Mouse (Mus musculus) forebrain, embryonic 12.5 days (tissue): ENCODE measurements around the gene Pabpc4l. TPM values are rescaled to one million over a fixed set of nuclear protein-coding genes. Genes with fewer than 3 reads are reported as not detected.
A peak's percentile ranks its signal among the peaks of the same experiment; 100 is the strongest.
"Not testable (repeated sequence)": the region's sequence is repeated elsewhere in the genome, so short reads cannot be mapped to it uniquely, and the experiment has no call there.

Source experiments
- ATAC-seq: fragments of 200-750 bp; cut with Nextera tagmentation; 2 replicates; pipeline ENCODE4 v1.8.0; 2017; ENCODE audit warnings: moderate TSS enrichment; ENCODE audit not compliant: low FRiP score
- H3K27ac ChIP-seq: fragments of 300-500 bp; sonication (generic); 2 replicates; pipeline ENCODE4 v1.5.1; 2016; ENCODE audit warnings: mild to moderate bottlenecking
- H3K27me3 ChIP-seq: fragments of 300-500 bp; sonication (generic); 2 replicates; pipeline ENCODE4 v1.6.1; 2016; ENCODE audit warnings: mild to moderate bottlenecking
- H3K36me3 ChIP-seq: fragments of 300-500 bp; sonication (generic); replicated peaks from 2 replicates; pipeline ENCODE4 v1.6.1; 2016; ENCODE audit warnings: mild to moderate bottlenecking
- H3K4me1 ChIP-seq: fragments of 300-500 bp; sonication (generic); 2 replicates; pipeline ENCODE4 v1.6.1; 2016
- H3K4me2 ChIP-seq: fragments of 300-500 bp; sonication (generic); 2 replicates; pipeline ENCODE4 v1.6.1; 2016; ENCODE audit warnings: mild to moderate bottlenecking, moderate library complexity
- H3K4me3 ChIP-seq: fragments of 300-500 bp; sonication (generic); replicated peaks from 2 replicates; pipeline ENCODE4 v1.5.1; 2016; ENCODE audit warnings: mild to moderate bottlenecking
- H3K9ac ChIP-seq: fragments of 300-500 bp; sonication (generic); 2 replicates; pipeline ENCODE4 v1.6.1; 2016; ENCODE audit warnings: mild to moderate bottlenecking
- H3K9me3 ChIP-seq: fragments of 300-500 bp; sonication (generic); 2 replicates; pipeline ENCODE4 v1.6.1; 2016
- WGBS: fragments of 180-500 bp; shearing (Covaris S2); methylation state at CpG from one replicate; pipeline ENCODE4 v1.1.7; 2016; 5-methylcytosine and 5-hydroxymethylcytosine counted together
- polyA plus RNA-seq: library from polyadenylated mRNA; unstranded; fragments of >200 nt; fragmentation: Nextera tagmentation; extraction: Ambion mirVana; gene quantifications from 2 replicates; pipeline ENCODE4 v1.2.1, GENCODE M21; 2016

Gene Pabpc4l
- polyA plus RNA-seq = 7.4 and 7.6 TPM in 2 replicates

DNA sequence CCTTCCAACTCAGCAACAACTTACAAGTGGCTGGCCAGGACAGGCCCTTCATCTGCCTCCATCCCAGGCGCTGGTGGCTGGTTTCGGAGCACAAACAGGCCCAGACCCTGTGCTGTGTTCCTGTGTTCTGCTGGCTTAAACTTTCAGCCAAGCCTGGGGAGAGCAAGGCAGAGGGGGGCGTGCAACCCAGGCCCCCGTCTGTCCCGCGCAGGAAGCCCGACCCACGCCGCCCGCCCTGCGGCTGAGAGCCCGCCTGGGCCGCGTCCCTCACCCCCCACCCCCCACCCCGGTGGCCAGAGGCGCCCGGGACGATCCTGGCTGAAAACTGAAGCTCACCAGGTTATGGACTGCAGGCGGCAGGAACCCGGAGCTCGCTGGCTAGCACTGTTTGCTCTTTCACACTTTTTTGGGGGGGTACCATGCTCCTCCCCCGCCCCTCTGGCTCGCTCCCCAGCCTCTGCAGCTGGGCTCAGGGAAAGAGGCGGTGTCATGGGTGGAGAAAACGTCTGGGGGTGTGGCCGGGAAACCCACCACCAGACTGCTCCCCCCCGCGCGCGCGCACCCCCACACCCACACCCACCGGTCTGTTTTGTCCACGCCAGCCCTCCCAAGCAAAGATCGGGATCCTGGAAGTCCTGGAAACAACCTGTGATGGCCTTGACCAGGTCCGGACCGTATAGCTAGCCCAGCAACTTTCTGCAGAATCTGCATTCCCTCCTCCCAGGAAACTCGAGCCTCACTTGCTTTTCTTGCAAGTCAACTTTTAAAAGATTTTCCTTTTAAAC is at the start of gene Pabpc4l:
TSS of gene Pabpc4l (minus strand) at position 739 of the 785 bp plus-strand sequence.
- H3K9ac ChIP-seq = peak within 1 kb of the TSS; percentile 65
- H3K4me2 ChIP-seq = peak within 1 kb of the TSS; percentile 85
- ATAC-seq = peak; percentile 90
- no peak within 1 kb of the TSS for H3K27ac ChIP-seq
- H3K36me3 ChIP-seq = no peaks in the 10 kb centered on the region
- H3K27me3 ChIP-seq = no peaks in the 10 kb centered on the region
- WGBS = under 1% methylated on average over 37 of the region's 37 CpGs
- H3K4me3 ChIP-seq = peak within 1 kb of the TSS; percentile 60
- no peaks in the 10 kb centered on the region for H3K4me1 ChIP-seq
- no peaks in the 10 kb centered on the region for H3K9me3 ChIP-seq

DNA sequence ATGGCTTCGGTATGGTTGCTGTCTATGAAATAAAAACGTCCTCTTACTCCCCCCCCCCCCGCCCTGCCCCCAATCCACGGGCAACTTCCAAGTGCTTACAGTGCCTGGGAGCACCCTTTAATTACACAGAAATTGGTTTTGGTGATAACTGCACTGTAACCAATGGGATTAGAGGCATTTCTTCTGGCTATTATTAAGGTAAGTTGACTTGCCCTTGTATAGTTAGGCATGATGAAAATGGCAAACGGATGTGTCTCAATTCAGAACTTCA is 42.9 kb upstream of the Pabpc4l start:
- no peak for ATAC-seq
- WGBS = 74% methylated on average over 5 of the region's 5 CpGs
- no peak overlapping the region for H3K4me2 ChIP-seq

DNA sequence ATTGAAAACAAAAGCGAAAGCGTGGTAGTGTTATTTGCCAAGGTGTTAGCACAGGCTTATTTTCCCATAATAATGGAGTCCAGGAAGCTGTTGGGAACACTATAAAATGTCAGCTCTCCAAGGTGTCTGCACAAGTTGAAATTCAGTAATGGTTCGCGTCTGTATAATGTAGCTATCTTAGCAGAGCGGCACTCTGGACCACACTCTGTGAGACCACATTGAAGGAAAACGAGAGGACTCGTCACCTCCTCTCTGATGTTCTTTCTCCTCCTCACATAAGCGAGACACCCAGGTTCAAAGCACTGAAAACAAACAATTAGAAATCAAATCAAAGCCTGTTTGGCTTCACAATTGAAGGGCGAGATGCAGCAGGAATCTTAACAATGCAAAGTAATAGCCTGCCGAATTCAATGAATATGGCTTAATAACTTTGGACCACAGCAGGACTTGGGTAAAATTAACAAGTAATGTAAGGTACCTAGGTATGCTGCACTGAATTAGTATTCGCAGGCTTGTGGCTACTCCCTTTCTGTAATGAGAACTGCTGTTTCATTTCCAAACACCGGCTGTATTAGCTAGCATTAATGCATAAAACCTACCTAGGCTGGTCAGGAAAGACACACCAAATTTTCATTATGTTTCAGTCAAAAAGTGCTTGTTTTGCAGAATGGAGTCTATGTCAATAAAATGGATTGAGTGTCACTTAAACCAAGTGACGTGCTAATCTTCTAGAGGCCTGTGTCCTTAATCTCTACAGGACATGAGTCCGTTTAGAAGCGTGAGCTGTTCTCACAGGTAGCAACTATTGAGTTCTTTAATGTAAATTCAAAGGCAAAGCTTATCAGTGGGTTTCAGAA is 42.3 kb upstream of the Pabpc4l start:
- Histone ChIP-seq H3K9me3 (no peaks in the 10 kb centered on the region), H3K9ac (no peak overlapping the region), H3K27ac (no peak overlapping the region), H3K27me3 (no peaks in the 10 kb centered on the region), H3K36me3 (no peaks in the 10 kb centered on the region), H3K4me1 (no peaks in the 10 kb centered on the region), H3K4me3 (no peak overlapping the region), H3K4me2 (no peak overlapping the region)
- 68% methylated on average over 15 of the region's 15 CpGs for WGBS
- ATAC-seq = no peak

More for the DNA sequence above, 42.9 kb upstream of the Pabpc4l start:
- no peaks in the 10 kb centered on the region for H3K4me1 ChIP-seq
- H3K27ac ChIP-seq = no peak overlapping the region
- no peaks in the 10 kb centered on the region for H3K9me3 ChIP-seq
- H3K36me3 ChIP-seq = no peaks in the 10 kb centered on the region
- no peaks in the 10 kb centered on the region for H3K27me3 ChIP-seq
- no peak overlapping the region for H3K9ac ChIP-seq
- no peak overlapping the region for H3K4me3 ChIP-seq

DNA sequence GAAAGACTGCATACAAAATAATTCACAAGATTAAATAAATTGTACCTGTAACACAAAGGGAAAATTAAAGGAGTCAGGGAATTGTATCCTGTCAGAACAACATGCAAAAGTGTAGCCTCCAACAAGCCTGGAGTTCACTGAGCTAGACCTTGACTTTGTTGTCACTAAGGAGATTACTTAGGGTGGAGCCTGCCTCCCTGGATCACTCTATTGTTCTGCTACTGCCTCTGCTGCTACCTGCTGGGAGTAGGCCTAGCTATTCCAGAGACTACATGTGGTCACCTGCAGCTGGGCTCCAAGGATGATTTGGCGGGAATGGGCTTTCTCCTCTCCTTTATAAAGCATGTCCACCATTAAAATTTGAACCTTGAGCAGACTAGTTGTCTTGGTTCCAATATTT is 38.1 kb upstream of the Pabpc4l start:
- H3K36me3 ChIP-seq, ATAC-seq, H3K27me3 ChIP-seq, H3K9ac ChIP-seq, H3K4me1 ChIP-seq, H3K27ac ChIP-seq, H3K4me2 ChIP-seq, H3K9me3 ChIP-seq, H3K4me3 ChIP-seq: not testable (repeated sequence)
- WGBS = 67% methylated on average over 1 of the region's 1 CpGs

DNA sequence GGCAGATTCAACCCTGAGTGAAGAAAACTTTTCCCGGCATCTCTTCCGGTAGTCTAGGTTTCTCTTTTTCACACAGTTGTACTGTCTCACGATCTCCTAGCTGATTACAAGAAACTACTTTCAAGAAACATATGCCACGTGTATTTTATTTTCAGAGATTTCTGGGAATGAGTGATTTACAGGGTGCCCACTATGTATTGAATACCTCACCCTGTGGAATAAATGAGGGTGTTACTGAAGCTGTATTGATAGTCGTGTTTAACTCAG is 180 bp upstream of the Pabpc4l start:
- H3K9ac ChIP-seq = peak overlapping the region; percentile 65; the same call in 1 of the 2 replicates
- 12% methylated on average over 5 of the region's 5 CpGs for WGBS
- peak overlapping the region; percentile 85 for H3K4me2 ChIP-seq
- no peaks in the 10 kb centered on the region for H3K4me1 ChIP-seq
- H3K27me3 ChIP-seq = no peaks in the 10 kb centered on the region
- H3K9me3 ChIP-seq = no peaks in the 10 kb centered on the region
- H3K27ac ChIP-seq = no peak overlapping the region
- ATAC-seq = peak; percentile 18; the same call in 1 of the 2 replicates
- H3K36me3 ChIP-seq = no peaks in the 10 kb centered on the region
- peak overlapping the region; percentile 60 for H3K4me3 ChIP-seq

DNA sequence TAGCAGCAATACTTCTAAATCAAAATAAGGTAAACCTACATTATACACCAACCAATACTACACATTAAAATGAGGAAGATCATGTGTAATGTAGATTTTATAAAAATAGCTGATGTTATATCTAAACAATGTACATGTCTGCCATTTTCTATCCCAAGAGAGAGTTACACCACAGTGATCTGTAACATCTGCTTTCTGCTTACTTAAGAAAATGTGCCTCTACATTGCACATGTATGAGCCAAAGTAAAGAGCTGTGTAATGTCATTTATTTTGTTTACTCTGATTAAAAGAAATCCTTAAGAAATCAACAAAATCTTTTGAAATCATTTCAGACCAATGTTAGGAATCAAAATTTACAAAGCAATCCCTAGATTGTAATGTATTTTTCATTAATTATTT is 16.6 kb downstream of the Pabpc4l start:
- ATAC-seq = no peak
- Histone ChIP-seq H3K4me1 (no peaks in the 10 kb centered on the region), H3K9ac (no peak overlapping the region), H3K36me3 (no peaks in the 10 kb centered on the region), H3K27me3 (no peaks in the 10 kb centered on the region), H3K4me3 (no peak overlapping the region), H3K27ac (no peak overlapping the region), H3K4me2 (no peak overlapping the region), H3K9me3 (no peaks in the 10 kb centered on the region)
